Mouse (Mus musculus): ENCODE measurements around the gene Abhd13. TPM values are rescaled to one million over a fixed set of nuclear protein-coding genes. Genes with fewer than 3 reads are reported as not detected.

Gene Abhd13
- polyA plus RNA-seq, 1 experiment from 2014 or later: 12.6 TPM

- no peaks in the 10 kb centered on the region for H3K9me3 ChIP-seq (ENCODE audit: control insufficient read depth, low read length)
- H3K27ac ChIP-seq (ENCODE audit: low read depth, low read length): no peak overlapping the region
- no peak overlapping the region for H3K9ac ChIP-seq (ENCODE audit: low read depth, low read length)
- no peak for ATAC-seq
- peaks cover 31% of the 10 kb centered on the region for H3K36me3 ChIP-seq (ENCODE audit: control insufficient read depth, insufficient read depth, low read length)
- 98% methylated on average over 9 of the region's 9 CpGs for WGBS
- no peaks in the 10 kb centered on the region for H3K27me3 ChIP-seq (replicated peaks; ENCODE audit: control insufficient read depth, insufficient read depth, low read length)
- peaks cover 11% of the 10 kb centered on the region for H3K4me1 ChIP-seq (ENCODE audit: control insufficient read depth, insufficient read depth, low read depth, low read length)
- no peak overlapping the region for H3K4me2 ChIP-seq (ENCODE audit: low read length)
- H3K4me3 ChIP-seq (ENCODE audit: low read length): no peak overlapping the region
These were observed 5.6 kb upstream of the Abhd13 start for GRCm38 (mm10) chr8:9971866-9972265.

DNA sequence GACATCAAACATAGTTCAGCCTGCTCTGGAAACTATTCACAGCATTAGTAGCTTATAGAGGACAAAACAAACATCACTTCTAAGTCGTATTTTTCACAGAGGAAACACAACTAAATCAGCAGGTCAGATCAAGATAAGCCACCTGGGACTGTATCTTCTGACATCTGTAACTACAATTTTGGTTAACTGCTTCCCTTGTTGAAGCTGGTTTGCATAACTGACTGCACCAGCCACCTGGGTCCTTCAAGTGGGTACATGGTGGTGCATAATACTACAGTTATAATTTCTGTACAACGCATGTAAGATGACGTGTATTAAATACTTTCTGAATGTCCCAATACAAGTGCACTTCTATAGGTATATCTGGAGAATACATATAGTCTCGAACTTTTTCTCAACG is 2.2 kb upstream of the Abhd13 start:
- Histone ChIP-seq H3K4me1 (ENCODE audit: control insufficient read depth, insufficient read depth, low read depth, low read length) (peaks cover 30% of the 10 kb centered on the region), H3K27ac (ENCODE audit: low read depth, low read length) (no peak overlapping the region), H3K27me3 (replicated peaks; ENCODE audit: control insufficient read depth, insufficient read depth, low read length) (no peaks in the 10 kb centered on the region), H3K4me3 (ENCODE audit: low read length) (peak overlapping the region; percentile 85), H3K9ac (ENCODE audit: low read depth, low read length) (no peak overlapping the region), H3K4me2 (ENCODE audit: low read length) (peak overlapping the region; percentile 85), H3K36me3 (ENCODE audit: control insufficient read depth, insufficient read depth, low read length) (peaks cover 22% of the 10 kb centered on the region), H3K9me3 (ENCODE audit: control insufficient read depth, low read length) (no peaks in the 10 kb centered on the region)
- WGBS: 51% methylated on average over 5 of the region's 5 CpGs
- ATAC-seq: no peak

DNA sequence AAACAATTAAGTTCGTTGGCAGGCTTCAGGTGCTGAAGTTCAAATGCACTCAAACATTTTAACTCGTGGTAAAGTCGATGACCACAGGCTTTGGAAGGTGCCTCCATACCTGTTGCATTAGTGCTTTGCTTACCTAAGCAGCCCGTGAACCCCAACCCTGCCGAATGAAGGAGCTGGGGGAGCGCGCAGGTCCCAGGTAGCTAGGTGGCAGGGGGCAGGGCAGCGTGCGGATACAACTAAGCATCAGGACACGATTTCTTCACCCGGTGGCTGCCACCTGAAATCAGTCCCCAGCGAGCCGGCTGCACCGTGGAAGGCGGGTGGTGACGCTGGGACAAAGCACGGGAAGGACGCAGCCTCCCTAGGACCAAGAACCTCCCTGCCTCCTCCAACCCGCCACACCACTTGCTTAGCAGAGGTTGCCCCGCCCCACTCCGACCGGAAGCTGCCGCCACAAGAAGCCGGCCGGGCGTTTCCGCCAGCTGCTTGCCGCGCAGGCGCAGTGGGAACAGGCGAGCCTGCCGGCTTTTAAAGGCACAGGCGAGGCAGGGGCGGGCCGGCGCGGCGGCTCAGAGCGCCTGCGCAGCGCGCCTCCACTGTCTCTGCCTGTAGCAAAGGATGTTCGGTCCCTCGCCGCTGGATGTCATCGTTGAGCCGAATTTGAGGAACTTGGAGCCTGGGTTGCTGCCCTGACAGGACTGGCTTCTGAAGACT is 1.5 kb upstream of the Abhd13 start:
- Histone ChIP-seq H3K27me3 (replicated peaks; ENCODE audit: control insufficient read depth, insufficient read depth, low read length) (no peaks in the 10 kb centered on the region), H3K4me1 (ENCODE audit: control insufficient read depth, insufficient read depth, low read depth, low read length) (peaks cover 30% of the 10 kb centered on the region), H3K36me3 (ENCODE audit: control insufficient read depth, insufficient read depth, low read length) (peaks cover 19% of the 10 kb centered on the region), H3K9ac (ENCODE audit: low read depth, low read length) (peak overlapping the region; percentile 78), H3K4me2 (ENCODE audit: low read length) (peak overlapping the region; percentile 85), H3K4me3 (ENCODE audit: low read length) (peak overlapping the region; percentile 85), H3K27ac (ENCODE audit: low read depth, low read length) (peak overlapping the region; percentile 73), H3K9me3 (ENCODE audit: control insufficient read depth, low read length) (no peaks in the 10 kb centered on the region)
- WGBS: under 1% methylated on average over 46 of the region's 47 CpGs
- ATAC-seq: peak; percentile 96

- no peaks in the 10 kb centered on the region for H3K27me3 ChIP-seq (replicated peaks; ENCODE audit: control insufficient read depth, insufficient read depth, low read length)
- no peak; the same call in 1 of the 2 replicates for ATAC-seq
- H3K4me1 ChIP-seq (ENCODE audit: control insufficient read depth, insufficient read depth, low read depth, low read length): peaks cover 32% of the 10 kb centered on the region
- no peaks in the 10 kb centered on the region for H3K9me3 ChIP-seq (ENCODE audit: control insufficient read depth, low read length)
- H3K4me2 ChIP-seq (ENCODE audit: low read length): peak overlapping the region; percentile 59
- 44% methylated on average over 15 of the region's 15 CpGs for WGBS
- H3K9ac ChIP-seq (ENCODE audit: low read depth, low read length): peak overlapping the region; percentile 91
- H3K27ac ChIP-seq (ENCODE audit: low read depth, low read length): no peak overlapping the region
- peak overlapping the region; percentile 93 for H3K4me3 ChIP-seq (ENCODE audit: low read length)
- peaks cover 11% of the 10 kb centered on the region for H3K36me3 ChIP-seq (ENCODE audit: control insufficient read depth, insufficient read depth, low read length)
These were observed 491 bp upstream of the Abhd13 start for GRCm38 (mm10) chr8:9977016-9977415.

DNA sequence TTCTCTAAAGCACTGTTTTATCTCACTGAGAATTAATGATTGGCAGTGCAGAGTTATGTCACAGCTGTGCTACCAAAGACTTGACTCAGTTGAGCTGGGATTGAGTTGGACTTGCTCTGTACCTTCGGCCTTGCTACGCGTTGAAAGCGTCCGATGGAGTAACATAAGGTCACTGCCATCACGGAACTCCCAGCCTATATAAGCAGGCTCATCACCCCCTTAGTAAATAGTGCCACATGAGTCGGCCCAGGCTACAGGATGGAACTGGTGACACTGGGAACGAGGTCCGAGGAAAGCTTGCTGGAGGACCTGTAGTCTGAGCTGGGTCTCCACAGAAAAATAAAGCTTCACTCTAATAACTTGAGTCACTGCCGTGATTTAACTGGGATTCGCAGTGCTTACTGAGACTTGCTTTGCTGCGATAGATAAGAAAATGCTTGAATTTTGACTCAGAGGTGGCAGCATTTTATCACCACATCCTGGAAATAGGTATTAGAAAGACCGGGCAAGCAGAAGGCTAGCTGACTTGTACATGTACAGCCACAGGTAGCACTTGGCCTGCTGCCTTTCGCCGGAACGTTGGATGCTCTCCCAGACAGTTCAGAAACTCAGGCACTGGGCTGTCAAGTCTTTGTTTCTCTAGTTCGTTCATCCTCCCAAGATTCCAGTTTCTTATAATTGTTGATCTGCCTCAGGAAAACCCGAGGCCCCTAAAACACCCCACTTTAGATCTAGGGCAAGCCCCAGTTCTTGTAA is 1.1 kb downstream of the Abhd13 start:
- no peak for ATAC-seq
- peak overlapping the region; percentile 93 for H3K4me3 ChIP-seq (ENCODE audit: low read length)
- no peaks in the 10 kb centered on the region for H3K36me3 ChIP-seq (ENCODE audit: control insufficient read depth, insufficient read depth, low read length)
- H3K27me3 ChIP-seq (replicated peaks; ENCODE audit: control insufficient read depth, insufficient read depth, low read length): no peaks in the 10 kb centered on the region
- H3K4me1 ChIP-seq (ENCODE audit: control insufficient read depth, insufficient read depth, low read depth, low read length): peaks cover 32% of the 10 kb centered on the region
- 59% methylated on average over 18 of the region's 18 CpGs for WGBS
- no peak overlapping the region for H3K27ac ChIP-seq (ENCODE audit: low read depth, low read length)
- peak overlapping the region; percentile 91 for H3K9ac ChIP-seq (ENCODE audit: low read depth, low read length)
- peak overlapping the region; percentile 64 for H3K4me2 ChIP-seq (ENCODE audit: low read length)
- no peaks in the 10 kb centered on the region for H3K9me3 ChIP-seq (ENCODE audit: control insufficient read depth, low read length)

DNA sequence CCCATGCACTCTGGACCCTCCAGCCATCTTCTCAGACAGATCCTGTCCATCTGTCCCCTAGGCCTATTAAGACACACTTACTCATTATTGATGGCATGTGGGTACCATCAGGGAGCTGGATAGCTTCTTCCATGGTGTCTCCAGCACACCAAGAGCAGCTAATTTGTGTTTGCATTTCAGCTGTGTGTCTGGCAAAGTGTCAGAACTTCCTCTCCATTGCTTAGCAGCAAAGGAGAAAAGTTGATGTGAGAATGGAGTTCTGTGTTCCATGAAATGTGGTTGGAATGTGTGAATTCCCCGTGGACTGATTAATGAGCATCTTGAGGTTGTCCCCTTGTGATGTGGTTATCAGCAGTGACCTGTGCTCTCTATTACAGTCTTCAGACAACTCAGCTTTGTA is 2.2 kb downstream of the Abhd13 start:
- no peaks in the 10 kb centered on the region for H3K9me3 ChIP-seq (ENCODE audit: control insufficient read depth, low read length)
- H3K4me3 ChIP-seq (ENCODE audit: low read length): no peak overlapping the region
- no peak overlapping the region for H3K27ac ChIP-seq (ENCODE audit: low read depth, low read length)
- no peaks in the 10 kb centered on the region for H3K36me3 ChIP-seq (ENCODE audit: control insufficient read depth, insufficient read depth, low read length)
- peaks cover 32% of the 10 kb centered on the region for H3K4me1 ChIP-seq (ENCODE audit: control insufficient read depth, insufficient read depth, low read depth, low read length)
- WGBS: 67% methylated on average over 1 of the region's 1 CpGs
- no peak overlapping the region for H3K4me2 ChIP-seq (ENCODE audit: low read length)
- no peaks in the 10 kb centered on the region for H3K27me3 ChIP-seq (replicated peaks; ENCODE audit: control insufficient read depth, insufficient read depth, low read length)
- ATAC-seq: no peak
- no peak overlapping the region for H3K9ac ChIP-seq (ENCODE audit: low read depth, low read length)

GRCm38 (mm10) chr8:9980188-9980587 is 2.7 kb downstream of the Abhd13 start:
- ATAC-seq: no peak
- H3K4me2 ChIP-seq (ENCODE audit: low read length): no peak overlapping the region
- H3K4me3 ChIP-seq (ENCODE audit: low read length): no peak overlapping the region
- no peaks in the 10 kb centered on the region for H3K9me3 ChIP-seq (ENCODE audit: control insufficient read depth, low read length)
- no peak overlapping the region for H3K9ac ChIP-seq (ENCODE audit: low read depth, low read length)
- no peaks in the 10 kb centered on the region for H3K36me3 ChIP-seq (ENCODE audit: control insufficient read depth, insufficient read depth, low read length)
- H3K27me3 ChIP-seq (replicated peaks; ENCODE audit: control insufficient read depth, insufficient read depth, low read length): no peaks in the 10 kb centered on the region
- H3K4me1 ChIP-seq (ENCODE audit: control insufficient read depth, insufficient read depth, low read depth, low read length): peaks cover 29% of the 10 kb centered on the region
- H3K27ac ChIP-seq (ENCODE audit: low read depth, low read length): no peak overlapping the region

DNA sequence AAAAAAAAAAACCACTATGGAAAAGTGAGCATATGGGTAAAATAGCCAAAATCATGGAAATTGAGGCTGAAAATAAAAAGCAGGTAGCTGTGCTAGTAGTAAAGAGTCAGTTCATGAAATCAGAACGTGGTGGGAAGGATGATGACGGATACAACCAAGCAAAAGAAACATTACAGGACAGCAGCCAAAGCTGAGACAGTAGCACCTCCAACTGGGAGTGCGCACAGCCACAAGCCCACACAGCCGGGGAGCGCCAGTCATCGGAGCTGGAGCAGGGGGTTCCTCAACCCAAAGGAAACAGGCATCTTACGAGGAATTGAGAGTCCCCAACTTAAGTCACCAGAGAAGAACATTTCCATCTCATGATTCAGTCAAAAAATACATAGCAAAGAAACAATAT is 26.6 kb downstream of the Abhd13 start:
- no peak for ATAC-seq
- 72% methylated on average over 7 of the region's 7 CpGs for WGBS
- H3K4me3 ChIP-seq (ENCODE audit: low read length): no peak overlapping the region
- no peaks in the 10 kb centered on the region for H3K9me3 ChIP-seq (ENCODE audit: control insufficient read depth, low read length)
- H3K27ac ChIP-seq (ENCODE audit: low read depth, low read length): no peak overlapping the region
- no peaks in the 10 kb centered on the region for H3K27me3 ChIP-seq (replicated peaks; ENCODE audit: control insufficient read depth, insufficient read depth, low read length)
- no peaks in the 10 kb centered on the region for H3K36me3 ChIP-seq (ENCODE audit: control insufficient read depth, insufficient read depth, low read length)
- no peak overlapping the region for H3K9ac ChIP-seq (ENCODE audit: low read depth, low read length)
- H3K4me2 ChIP-seq (ENCODE audit: low read length): no peak overlapping the region
- H3K4me1 ChIP-seq (ENCODE audit: control insufficient read depth, insufficient read depth, low read depth, low read length): peaks cover 7% of the 10 kb centered on the region

GRCm38 (mm10) chr8:10006156-10006985 is 28.9 kb downstream of the Abhd13 start, which contains the start of gene Tnfsf13b:
Gene Tnfsf13b, plus strand, starts transcription at chr8:10006467.
- Histone ChIP-seq H3K4me3 (ENCODE audit: low read length) (peak within 1 kb of the TSS; percentile 42), H3K36me3 (ENCODE audit: control insufficient read depth, insufficient read depth, low read length) (no peaks in the 10 kb centered on the region), H3K27me3 (replicated peaks; ENCODE audit: control insufficient read depth, insufficient read depth, low read length) (no peaks in the 10 kb centered on the region), H3K4me2 (ENCODE audit: low read length) (peak within 1 kb of the TSS; percentile 73), H3K4me1 (ENCODE audit: control insufficient read depth, insufficient read depth, low read depth, low read length) (peaks cover 7% of the 10 kb centered on the region), H3K9me3 (ENCODE audit: control insufficient read depth, low read length) (no peaks in the 10 kb centered on the region), H3K9ac (ENCODE audit: low read depth, low read length) (peak within 1 kb of the TSS; percentile 60), H3K27ac (ENCODE audit: low read depth, low read length) (no peak within 1 kb of the TSS)
- no peak for ATAC-seq
- 76% methylated on average over 16 of the region's 16 CpGs for WGBS
